Mouse (Mus musculus) hindbrain, embryonic 12.5 days (tissue): Measurements from ENCODE around the gene Gm20854. TPM values are rescaled to one million over a fixed set of nuclear protein-coding genes. Genes with fewer than 3 reads are reported as not detected.
"Not testable (repeated sequence)": the region's sequence is repeated elsewhere in the genome, so short reads cannot be mapped to it uniquely, and the experiment has no call there.

ENCODE experiments used
- ATAC-seq: fragments of 200-750 bp; cut with Nextera tagmentation; 2 replicates; pipeline ENCODE4 v1.8.0; 2017; ENCODE audit warnings: moderate TSS enrichment; ENCODE audit not compliant: low FRiP score
- H3K27ac ChIP-seq: fragments of 300-500 bp; sonication (generic); 2 replicates; pipeline ENCODE4 v1.5.1; 2016; ENCODE audit warnings: mild to moderate bottlenecking
- H3K27me3 ChIP-seq: fragments of 300-500 bp; sonication (generic); 2 replicates; pipeline ENCODE4 v1.6.1; 2016; ENCODE audit warnings: mild to moderate bottlenecking
- H3K36me3 ChIP-seq: fragments of 300-500 bp; sonication (generic); 2 replicates; pipeline ENCODE4 v1.6.1; 2016; ENCODE audit warnings: mild to moderate bottlenecking
- H3K4me1 ChIP-seq: fragments of 300-500 bp; sonication (generic); 2 replicates; pipeline ENCODE4 v1.6.1; 2016
- H3K4me2 ChIP-seq: fragments of 300-500 bp; sonication (generic); replicated peaks from 2 replicates; pipeline ENCODE4 v1.6.1; 2016; ENCODE audit warnings: mild to moderate bottlenecking
- H3K4me3 ChIP-seq: fragments of 300-500 bp; sonication (generic); 2 replicates; pipeline ENCODE4 v1.5.1; 2016; ENCODE audit warnings: mild to moderate bottlenecking
- H3K9ac ChIP-seq: fragments of 300-500 bp; sonication (generic); 2 replicates; pipeline ENCODE4 v1.6.1; 2016; ENCODE audit warnings: mild to moderate bottlenecking, moderate library complexity
- H3K9me3 ChIP-seq: fragments of 300-500 bp; sonication (generic); replicated peaks from 2 replicates; pipeline ENCODE4 v1.6.1; 2016; ENCODE audit warnings: mild to moderate bottlenecking
- WGBS: fragments of 180-500 bp; shearing (Covaris S2); methylation state at CpG from one replicate; pipeline ENCODE4 v1.1.7; 2016; 5-methylcytosine and 5-hydroxymethylcytosine counted together
- polyA plus RNA-seq: library from polyadenylated mRNA; unstranded; fragments of >200 nt; fragmentation: Nextera tagmentation; extraction: Ambion mirVana; gene quantifications from 2 replicates; pipeline ENCODE4 v1.2.1, GENCODE M21; 2016

Gm20854 gene
- not detected in 2 replicates for polyA plus RNA-seq

GRCm38 (mm10) chrY:85530808-85531207 is at the start of gene Gm20854:
Gene Gm20854, minus strand, starts transcription at chrY:85530908.
- not testable (repeated sequence) for H3K9me3 ChIP-seq, H3K27ac ChIP-seq, H3K4me2 ChIP-seq, H3K4me3 ChIP-seq, ATAC-seq, H3K9ac ChIP-seq, H3K36me3 ChIP-seq, H3K27me3 ChIP-seq, H3K4me1 ChIP-seq
- no CpG with 5 or more reads among the region's 6 CpGs for WGBS
